8 mouse cellular contexts compared by ENCODE assay signal in genomic region chr1:55238496-55238895, GRCm38 (mm10). TPM values are rescaled to one million over a fixed set of nuclear protein-coding genes. Genes with fewer than 3 reads are reported as not detected.
A peak's percentile ranks its signal among the peaks of the same experiment; 100 is the strongest.
DNase-seq lines count a peak whose midpoint lies in the region; ATAC-seq and TF ChIP-seq lines count a peak whose summit lies in the region.

No protein-coding gene starts in this region.

- H3K27ac ChIP-seq in kidney, postnatal 0 days = no peak overlapping the region
- no peak overlapping the region for H3K27ac ChIP-seq in bone marrow macrophage, adult 2 months (ENCODE audit: insufficient read depth, low read depth, low read length)
- no peak overlapping the region for H3K27ac ChIP-seq in forebrain, postnatal 0 days (ENCODE audit: low read depth, low read length)
- no peak overlapping the region for H3K27ac ChIP-seq in midbrain, embryonic 10.5 days (replicated peaks)

- H3K4me3 ChIP-seq in kidney, postnatal 0 days (replicated peaks; ENCODE audit: low read depth, low read length) = peak overlapping the region; percentile 63
- H3K4me3 ChIP-seq in bone marrow macrophage, adult 2 months (ENCODE audit: insufficient read depth, low read length) = peak overlapping the region; percentile 78
- H3K4me3 ChIP-seq in forebrain, postnatal 0 days (ENCODE audit: low read depth, low read length) = peak overlapping the region; percentile 63
- H3K4me3 ChIP-seq in midbrain, embryonic 10.5 days = peak overlapping the region; percentile 87

- DNase-seq in kidney, postnatal 0 days (ENCODE audit: low spot score) = no peak
- DNase-seq in kidney, postnatal 10 days = no peak
- no peak for DNase-seq in forebrain, postnatal 0 days
- no peak for DNase-seq in midbrain, embryonic 10.5 days (ENCODE audit: low spot score)
- no peak for DNase-seq in urinary bladder, postnatal 10 days (ENCODE audit: low spot score)
- DNase-seq in cerebellum, postnatal 4 days (ENCODE audit: low spot score in 2 of 2) = no peak
- no peak for DNase-seq in ovary, postnatal 14 days (ENCODE audit: low spot score)

- 34% methylated on average over 13 of the region's 13 CpGs for WGBS in kidney, postnatal 0 days
- WGBS in forebrain, postnatal 0 days = 19% methylated on average over 13 of the region's 13 CpGs
- 44% methylated on average over 13 of the region's 13 CpGs for WGBS in midbrain, embryonic 10.5 days

- no peaks in the 10 kb centered on the region for H3K9me3 ChIP-seq in kidney, postnatal 0 days (replicated peaks; ENCODE audit: low read length)
- H3K9me3 ChIP-seq in forebrain, postnatal 0 days (ENCODE audit: low read length) = no peaks in the 10 kb centered on the region
- H3K9me3 ChIP-seq in midbrain, embryonic 10.5 days (replicated peaks) = no peaks in the 10 kb centered on the region

- peak overlapping the region; percentile 98 for H3K4me2 ChIP-seq in kidney, postnatal 0 days (ENCODE audit: low read length)
- H3K4me2 ChIP-seq in forebrain, postnatal 0 days (ENCODE audit: low read depth) = peak overlapping the region; percentile 73

- no peak for TF ChIP-seq CTCF in kidney, postnatal 0 days (IDR thresholded peaks at IDR 0.05; ENCODE audit: low read depth)
- no peak for TF ChIP-seq CTCF in bone marrow macrophage, adult 2 months (IDR thresholded peaks at IDR 0.05; ENCODE audit: low read depth, low read length)
- TF ChIP-seq CTCF in forebrain, postnatal 0 days (IDR thresholded peaks at IDR 0.05; ENCODE audit: low read depth) = no peak

- H3K27me3 ChIP-seq in kidney, postnatal 0 days (ENCODE audit: insufficient read depth, low read length) = no peaks in the 10 kb centered on the region
- H3K27me3 ChIP-seq in forebrain, postnatal 0 days (ENCODE audit: insufficient read depth, low read length) = no peaks in the 10 kb centered on the region
- H3K27me3 ChIP-seq in midbrain, embryonic 10.5 days (ENCODE audit: low read depth, poor library complexity, severe bottlenecking) = no peaks in the 10 kb centered on the region

- peak overlapping the region; percentile 66; the same call in 1 of the 2 replicates for H3K9ac ChIP-seq in kidney, postnatal 0 days (ENCODE audit: low read depth, low read length)
- H3K9ac ChIP-seq in forebrain, postnatal 0 days = peak overlapping the region; percentile 78

- no peak for TF ChIP-seq POLR2A in bone marrow macrophage, adult 2 months (IDR thresholded peaks at IDR 0.05; ENCODE audit: borderline replicate concordance, low read depth, low read length)

- H3K36me3 ChIP-seq in kidney, postnatal 0 days (ENCODE audit: insufficient read depth, low read length) = no peaks in the 10 kb centered on the region
- H3K36me3 ChIP-seq in forebrain, postnatal 0 days (ENCODE audit: insufficient read depth) = 0 out of 2 replicates have a peak, but pooled peaks cover 3% of the 10 kb centered on the region
- H3K36me3 ChIP-seq in midbrain, embryonic 10.5 days = no peaks in the 10 kb centered on the region

- H3K4me1 ChIP-seq in kidney, postnatal 0 days (replicated peaks; ENCODE audit: insufficient read depth, low read length) = peaks cover 13% of the 10 kb centered on the region; the same call in 1 of the 2 replicates
- peaks cover 11% of the 10 kb centered on the region for H3K4me1 ChIP-seq in bone marrow macrophage, adult 2 months (ENCODE audit: control insufficient read depth, insufficient read depth, low read length)
- peaks cover 22% of the 10 kb centered on the region for H3K4me1 ChIP-seq in forebrain, postnatal 0 days (ENCODE audit: insufficient read depth)
- peaks cover 50% of the 10 kb centered on the region for H3K4me1 ChIP-seq in midbrain, embryonic 10.5 days

- no peak for ATAC-seq in kidney, postnatal 0 days (replicated peaks; ENCODE audit: low FRiP score, low read depth)
- ATAC-seq in forebrain, postnatal 0 days = no peak

RNA-seq across cellular contexts. Expression of gene Mars2, which starts 1.5 kb away (rescaled TPM):
- 1.8 and 2.0 TPM in 2 replicates for polyA plus RNA-seq in kidney, postnatal 0 days (2015; fragmentation: Nextera tagmentation; extraction: Ambion mirVana)
- polyA plus RNA-seq in bone marrow macrophage, adult 2 months (2012; ENCODE audit: insufficient read depth, insufficient read length, missing spikeins) = 1.3 and 1.5 TPM in 2 replicates
- 11.5 and 13.1 TPM in 2 replicates for total RNA-seq in forebrain, postnatal 0 days (2014; rRNA removed)
- polyA plus RNA-seq in forebrain, postnatal 0 days (2015; fragmentation: Nextera tagmentation; extraction: Ambion mirVana) = 2.3 and 2.5 TPM in 2 replicates
- 2.8 and 3.2 TPM in 2 replicates for polyA plus RNA-seq in midbrain, embryonic 10.5 days (2016; fragmentation: Nextera tagmentation; extraction: Ambion mirVana)

RNA-seq across cellular contexts. Expression of gene Rftn2, which starts 11.9 kb away (rescaled TPM):
- polyA plus RNA-seq in kidney, postnatal 0 days (2015; fragmentation: Nextera tagmentation; extraction: Ambion mirVana) = 7.0 TPM in 2 replicates
- 2.1 and 2.8 TPM in 2 replicates for polyA plus RNA-seq in bone marrow macrophage, adult 2 months (2012; ENCODE audit: insufficient read depth, insufficient read length, missing spikeins)
- total RNA-seq in forebrain, postnatal 0 days (2014; rRNA removed) = 10.1 and 10.9 TPM in 2 replicates
- polyA plus RNA-seq in forebrain, postnatal 0 days (2015; fragmentation: Nextera tagmentation; extraction: Ambion mirVana) = 7.9 and 12.4 TPM in 2 replicates
- polyA plus RNA-seq in midbrain, embryonic 10.5 days (2016; fragmentation: Nextera tagmentation; extraction: Ambion mirVana) = 5.8 TPM in 2 replicates
